Mouse (Mus musculus) thymus, adult 2 months (tissue): ENCODE data around the gene Vamp8. TPM values are rescaled to one million over a fixed set of nuclear protein-coding genes. Genes with fewer than 3 reads are reported as not detected.

Experiments used
- DNase-seq: peaks from one replicate; pipeline ENCODE4 v3.0.0; 2021
- H3K27ac ChIP-seq: fragments of 200-500 bp; 2 replicates; pipeline ENCODE4 v1.5.1; 2012; ENCODE audit warnings: low read length, control low read depth; ENCODE audit not compliant: control insufficient read depth, insufficient read depth
- H3K27me3 ChIP-seq: fragments of 200-500 bp; 2 replicates; pipeline ENCODE4 v1.6.1; 2012; ENCODE audit warnings: mild to moderate bottlenecking, low read length, moderate library complexity, mixed read lengths; ENCODE audit not compliant: control insufficient read depth, insufficient read depth
- H3K36me3 ChIP-seq: fragments of 200-500 bp; 2 replicates; pipeline ENCODE4 v1.6.1; 2012; ENCODE audit warnings: mild to moderate bottlenecking, low read length, moderate library complexity; ENCODE audit not compliant: control insufficient read depth, insufficient read depth
- H3K4me1 ChIP-seq: fragments of 200-500 bp; replicated peaks from 2 replicates; pipeline ENCODE4 v1.6.1; 2012; ENCODE audit warnings: low read length; ENCODE audit not compliant: control insufficient read depth, insufficient read depth
- H3K4me3 ChIP-seq: fragments of 200-500 bp; 2 replicates; pipeline ENCODE4 v1.5.1; 2012; ENCODE audit warnings: mild to moderate bottlenecking, low read length, control low read depth, moderate library complexity; ENCODE audit not compliant: control insufficient read depth, insufficient read depth
- CTCF ChIP-seq: fragments of 200-500 bp; IDR thresholded peaks from 2 replicates; pipeline ENCODE4 v1.5.1; 2012; ENCODE audit warnings: mild to moderate bottlenecking, control low read depth, low read length, moderate library complexity, borderline replicate concordance; ENCODE audit not compliant: control insufficient read depth, poor library complexity, insufficient read depth; ENCODE audit errors: extremely low read depth
- POLR2A ChIP-seq: fragments of 200-500 bp; IDR thresholded peaks from 2 replicates; pipeline ENCODE4 v1.6.1; 2012; ENCODE audit warnings: mild to moderate bottlenecking, low read length, control low read depth, moderate library complexity; ENCODE audit not compliant: control insufficient read depth, poor library complexity, insufficient read depth; ENCODE audit errors: extremely low read depth
- WGBS: fragments of 180-500 bp; shearing (Covaris S2); methylation state at CpG from one replicate; pipeline ENCODE4 v1.1.7; 2018; 5-methylcytosine and 5-hydroxymethylcytosine counted together
- polyA plus RNA-seq: library from polyadenylated mRNA; depleted of rRNA; stranded (reverse); fragments of >200 nt; gene quantifications from 2 replicates; pipeline ENCODE4 v1.2.3, GENCODE M21; 2012

Vamp8 gene
- polyA plus RNA-seq, 1 experiment: 149 TPM

GRCm38 (mm10) chr6:72429061-72429842, 38.7 kb upstream of the Vamp8 start:
- Histone ChIP-seq H3K27me3 (no peaks in the 10 kb centered on the region), H3K4me1 (no peaks in the 10 kb centered on the region), H3K4me3 (no peak overlapping the region), H3K27ac (no peak overlapping the region), H3K36me3 (peaks cover 57% of the 10 kb centered on the region)
- 93% methylated on average over 21 of the region's 21 CpGs for WGBS
- TF ChIP-seq CTCF (no peak), POLR2A (no peak)
- no peak for DNase-seq

- TF ChIP-seq POLR2A: no peak
- no peak for TF ChIP-seq CTCF
- peaks cover 48% of the 10 kb centered on the region for H3K36me3 ChIP-seq
- no peak overlapping the region for H3K27ac ChIP-seq
- H3K27me3 ChIP-seq: no peaks in the 10 kb centered on the region
- H3K4me3 ChIP-seq: no peak overlapping the region
- no peaks in the 10 kb centered on the region for H3K4me1 ChIP-seq
- peak; percentile 80 for DNase-seq
- 57% methylated on average over 8 of the region's 8 CpGs for WGBS
Observed at GRCm38 (mm10) chr6:72428036-72428435, 37.5 kb upstream of the Vamp8 start.

- no peak overlapping the region for H3K4me3 ChIP-seq
- H3K36me3 ChIP-seq: peaks cover 26% of the 10 kb centered on the region
- TF ChIP-seq CTCF: no peak
- no peak for TF ChIP-seq POLR2A
- H3K27me3 ChIP-seq: no peaks in the 10 kb centered on the region
- no peak overlapping the region for H3K27ac ChIP-seq
- no peak for DNase-seq
- 98% methylated on average over 11 of the region's 11 CpGs for WGBS
- H3K4me1 ChIP-seq: no peaks in the 10 kb centered on the region
Observed at GRCm38 (mm10) chr6:72425646-72426045, 35.1 kb upstream of the Vamp8 start.

- H3K36me3 ChIP-seq: peaks cover 25% of the 10 kb centered on the region
- H3K4me3 ChIP-seq: no peak overlapping the region
- WGBS: 96% methylated on average over 10 of the region's 10 CpGs
- H3K27me3 ChIP-seq: no peaks in the 10 kb centered on the region
- no peak overlapping the region for H3K27ac ChIP-seq
- H3K4me1 ChIP-seq: no peaks in the 10 kb centered on the region
- TF ChIP-seq POLR2A (no peak), CTCF (no peak)
- no peak for DNase-seq
Observed at GRCm38 (mm10) chr6:72420901-72421300, 30.4 kb upstream of the Vamp8 start.

GRCm38 (mm10) chr6:72419806-72420205, 29.3 kb upstream of the Vamp8 start:
- TF ChIP-seq CTCF: no peak
- no peak for TF ChIP-seq POLR2A
- no peak for DNase-seq
- Histone ChIP-seq H3K36me3 (peaks cover 14% of the 10 kb centered on the region), H3K27ac (no peak overlapping the region), H3K4me3 (no peak overlapping the region), H3K27me3 (no peaks in the 10 kb centered on the region), H3K4me1 (peaks cover 4% of the 10 kb centered on the region; the same call in 1 of the 2 replicates)
- WGBS: 100% methylated on average over 1 of the region's 1 CpGs

GRCm38 (mm10) chr6:72418279-72418678, 27.8 kb upstream of the Vamp8 start:
- no peak for TF ChIP-seq CTCF
- TF ChIP-seq POLR2A: no peak
- WGBS: 96% methylated on average over 4 of the region's 4 CpGs
- Histone ChIP-seq H3K4me3 (no peak overlapping the region), H3K36me3 (peaks cover 7% of the 10 kb centered on the region; the same call in 1 of the 2 replicates), H3K4me1 (peaks cover 13% of the 10 kb centered on the region), H3K27ac (no peak overlapping the region), H3K27me3 (no peaks in the 10 kb centered on the region)
- DNase-seq: no peak

GRCm38 (mm10) chr6:72415964-72416772, 25.7 kb upstream of the Vamp8 start:
- H3K4me3 ChIP-seq: no peak overlapping the region
- 91% methylated on average over 7 of the region's 7 CpGs for WGBS

More at GRCm38 (mm10) chr6:72415964-72416772, 25.7 kb upstream of the Vamp8 start:
- no peaks in the 10 kb centered on the region for H3K27me3 ChIP-seq
- TF ChIP-seq CTCF (no peak), POLR2A (no peak)
- peaks cover 7% of the 10 kb centered on the region; the same call in 1 of the 2 replicates for H3K36me3 ChIP-seq
- H3K4me1 ChIP-seq: peaks cover 13% of the 10 kb centered on the region
- no peak overlapping the region for H3K27ac ChIP-seq
- no peak for DNase-seq
